Mouse (Mus musculus) right cerebral cortex, postnatal 36 days (tissue): ENCODE results near the gene Slc12a8.

Source experiments
- DNase-seq, 2 experiments: peaks; one replicate each; pipeline ENCODE4 v3.0.0; 2022; ENCODE audit warnings: low spot score in 2 of 2, mixed read lengths in 1 of 2

Gene Slc12a8

GRCm38 (mm10) chr16:33544346-33544745 lies 27.2 kb downstream of the Slc12a8 start:
- no peak for DNase-seq

- no peak for DNase-seq
These were observed 28.4 kb downstream of the Slc12a8 start for GRCm38 (mm10) chr16:33545530-33545929.

- DNase-seq, result no peak
These were observed 36.7 kb downstream of the Slc12a8 start for GRCm38 (mm10) chr16:33553689-33554342.

GRCm38 (mm10) chr16:33558121-33558520 lies 41.0 kb downstream of the Slc12a8 start:
- DNase-seq, result no peak

GRCm38 (mm10) chr16:33560281-33560680 lies 43.2 kb downstream of the Slc12a8 start:
- DNase-seq, result peak in 1 of 2 experiments; percentile 22

- DNase-seq, result no peak
These were observed 44.3 kb downstream of the Slc12a8 start for GRCm38 (mm10) chr16:33561308-33562009.

GRCm38 (mm10) chr16:33562874-33563537 lies 45.9 kb downstream of the Slc12a8 start:
- no peak for DNase-seq

- DNase-seq, result no peak
These were observed 46.4 kb downstream of the Slc12a8 start for GRCm38 (mm10) chr16:33563538-33564013.

GRCm38 (mm10) chr16:33566467-33566866 lies 49.3 kb downstream of the Slc12a8 start:
- no peak for DNase-seq

GRCm38 (mm10) chr16:33567736-33568135 lies 50.6 kb downstream of the Slc12a8 start:
- no peak for DNase-seq

GRCm38 (mm10) chr16:33568269-33569016 lies 51.3 kb downstream of the Slc12a8 start:
- no peak for DNase-seq

- no peak for DNase-seq
These were observed 55.5 kb downstream of the Slc12a8 start for GRCm38 (mm10) chr16:33572646-33573045.

- no peak for DNase-seq
These were observed 56.6 kb downstream of the Slc12a8 start for GRCm38 (mm10) chr16:33573703-33574102.

- no peak for DNase-seq
These were observed 58.6 kb downstream of the Slc12a8 start for GRCm38 (mm10) chr16:33575728-33576127.

- DNase-seq, result no peak
These were observed 59.4 kb downstream of the Slc12a8 start for GRCm38 (mm10) chr16:33576271-33577189.

- no peak for DNase-seq
These were observed 61.3 kb downstream of the Slc12a8 start for GRCm38 (mm10) chr16:33578462-33578861.

- no peak for DNase-seq
These were observed 63.2 kb downstream of the Slc12a8 start for GRCm38 (mm10) chr16:33580331-33580730.

- DNase-seq, result no peak
These were observed 63.7 kb downstream of the Slc12a8 start for GRCm38 (mm10) chr16:33580736-33581241.

GRCm38 (mm10) chr16:33581661-33582099 lies 64.6 kb downstream of the Slc12a8 start:
- no peak for DNase-seq

GRCm38 (mm10) chr16:33582495-33582894 lies 65.4 kb downstream of the Slc12a8 start:
- DNase-seq, result no peak

GRCm38 (mm10) chr16:33583333-33583732 lies 66.2 kb downstream of the Slc12a8 start:
- no peak for DNase-seq
